Mouse (Mus musculus): ENCODE data around the gene Actl11. TPM values are rescaled to one million over a fixed set of nuclear protein-coding genes. Genes with fewer than 3 reads are reported as not detected.

The Actl11 gene
- polyA plus RNA-seq, 1 experiment, result 0.05 TPM

GRCm38 (mm10) chr9:107978815-107979214 is 50.5 kb downstream of the Actl11 start:
- Histone ChIP-seq H3K4me1 (ENCODE audit: control insufficient read depth, insufficient read depth, low read length) (no peaks in the 10 kb centered on the region), H3K4me3 (ENCODE audit: insufficient read depth, low read depth, low read length) (no peak overlapping the region), H3K27me3 (replicated peaks; ENCODE audit: control insufficient read depth, insufficient read depth, low read length) (no peaks in the 10 kb centered on the region), H3K27ac (ENCODE audit: insufficient read depth, low read depth, low read length) (no peak overlapping the region), H3K36me3 (ENCODE audit: control insufficient read depth, insufficient read depth, low read length) (no peaks in the 10 kb centered on the region)
- no peak for TF ChIP-seq POLR2A (IDR thresholded peaks at IDR 0.05; ENCODE audit: low read depth, low read length)
- no peak for TF ChIP-seq CTCF (conservative IDR thresholded peaks at IDR 0.05; ENCODE audit: insufficient read depth, insufficient read length, low read depth, low read length)
- no peak for DNase-seq
- WGBS, result 92% methylated on average over 12 of the region's 12 CpGs

Other genes with a start within 250 kb of the Actl11 start
- gene Gnat1, start 248.8 kb upstream of the Actl11 start, polyA plus RNA-seq (2012; rRNA removed), result 0.09 and 0.22 TPM in 2 replicates
- gene Sema3f, start 218.0 kb upstream of the Actl11 start, polyA plus RNA-seq (2012; rRNA removed), result 39.1 and 45.5 TPM in 2 replicates
- 43.8 and 51.5 TPM in 2 replicates for gene Rbm5, start 157.5 kb upstream of the Actl11 start, polyA plus RNA-seq (2012; rRNA removed)
- 13.0 and 14.2 TPM in 2 replicates for gene Rbm6, start 55.2 kb upstream of the Actl11 start, polyA plus RNA-seq (2012; rRNA removed)
- 34.9 and 42.5 TPM in 2 replicates for gene Mon1a, start 40.3 kb upstream of the Actl11 start, polyA plus RNA-seq (2012; rRNA removed)
- 1.2 and 2.8 TPM in 2 replicates for gene Mst1r, start 21.6 kb upstream of the Actl11 start, polyA plus RNA-seq (2012; rRNA removed)
- not detected in 2 replicates for gene Camkv, start 7.2 kb downstream of the Actl11 start, polyA plus RNA-seq (2012; rRNA removed)
- gene Traip, start 21.7 kb downstream of the Actl11 start, polyA plus RNA-seq (2012; rRNA removed), result 0.26 and 0.28 TPM in 2 replicates
- gene Uba7, start 47.0 kb downstream of the Actl11 start, polyA plus RNA-seq (2012; rRNA removed), result 42.4 and 43.0 TPM in 2 replicates
- gene Gm20661, start 54.6 kb downstream of the Actl11 start, polyA plus RNA-seq (2012; rRNA removed), result 0.11 and 0.14 TPM in 2 replicates
- gene Inka1, start 57.4 kb downstream of the Actl11 start, polyA plus RNA-seq (2012; rRNA removed), result 7.9 and 10.0 TPM in 2 replicates
- gene Cdhr4, start 64.0 kb downstream of the Actl11 start, polyA plus RNA-seq (2012; rRNA removed), result 0.94 and 2.6 TPM in 2 replicates
- gene Gm20662, start 67.9 kb downstream of the Actl11 start, polyA plus RNA-seq (2012; rRNA removed), result 0.55 and 2.5 TPM in 2 replicates
- 78.9 and 79.0 TPM in 2 replicates for gene Ip6k1, start 74.0 kb downstream of the Actl11 start, polyA plus RNA-seq (2012; rRNA removed)
- gene Gmppb, start 120.8 kb downstream of the Actl11 start, polyA plus RNA-seq (2012; rRNA removed), result 14.0 and 16.0 TPM in 2 replicates
- 1.2 and 1.3 TPM in 2 replicates for gene Amigo3, start 124.7 kb downstream of the Actl11 start, polyA plus RNA-seq (2012; rRNA removed)
- 0.31 and 0.39 TPM in 2 replicates for gene Mst1, start 152.0 kb downstream of the Actl11 start, polyA plus RNA-seq (2012; rRNA removed)
- gene Rnf123, start 154.9 kb downstream of the Actl11 start, polyA plus RNA-seq (2012; rRNA removed), result 92.1 and 106 TPM in 2 replicates
- gene Apeh, start 166.1 kb downstream of the Actl11 start, polyA plus RNA-seq (2012; rRNA removed), result 299 and 327 TPM in 2 replicates